Mouse (Mus musculus) left cerebral cortex, postnatal 10 days (tissue): ENCODE measurements around the gene Olfr718-ps1. TPM values are rescaled to one million over a fixed set of nuclear protein-coding genes. Genes with fewer than 3 reads are reported as not detected.

Experiments
- microRNA-seq: library from miRNA; unstranded; fragments of <30 nt; microRNA quantifications from one replicate; pipeline ENCODE4 v1.2.0, GENCODE M21; 2022
- total RNA-seq, 2 experiments: library from RNA; stranded (reverse); gene quantifications; 2 replicates each; pipeline ENCODE4 v1.2.3; 2021

The Olfr718-ps1 gene
- total RNA-seq, 2 experiments from 2014 or later: 0.14 to 0.17 TPM

Small RNA genes lying within 50 kb of the gene (microRNA-seq; reads per million reads assigned to microRNA genes)
- gene Gm44405: not detected

Other genes starting within 250 kb of the Olfr718-ps1 start
- 1,000 to 10,000 TPM; 3,611 to 3,673 TPM for gene Actb, start 240.8 kb downstream of the Olfr718-ps1 start, total RNA-seq
- 100 to 1,000 TPM; 442 to 448 TPM for gene Fscn1, start 187.2 kb downstream of the Olfr718-ps1 start, total RNA-seq
- 10 to 100 TPM; 38.5 to 40.1 TPM for gene Rnf216, start 34.6 kb downstream of the Olfr718-ps1 start, total RNA-seq
- 10 to 100 TPM; 16.1 to 19.9 TPM for gene Rbak, start 33.2 kb upstream of the Olfr718-ps1 start, total RNA-seq
- not detected for gene Spdye4b, start 33.4 kb upstream of the Olfr718-ps1 start, total RNA-seq
- not detected for gene Spdye4a, start 79.3 kb upstream of the Olfr718-ps1 start, total RNA-seq
- gene Zfp12, start 87.6 kb upstream of the Olfr718-ps1 start, total RNA-seq: 10 to 100 TPM; 21.8 to 26.6 TPM
- gene Zfp316, start 122.4 kb upstream of the Olfr718-ps1 start, total RNA-seq: 10 to 100 TPM; 22.6 to 23.6 TPM
- 10 to 100 TPM; 11.3 to 12.5 TPM for gene Zfp853, start 146.0 kb upstream of the Olfr718-ps1 start, total RNA-seq
- gene E130309D02Rik, start 167.8 kb upstream of the Olfr718-ps1 start, total RNA-seq: 10 to 100 TPM; 20.0 to 22.1 TPM
- gene Zdhhc4, start 181.7 kb upstream of the Olfr718-ps1 start, total RNA-seq: 10 to 100 TPM; 42.5 to 42.8 TPM
- gene Grid2ip, start 209.8 kb upstream of the Olfr718-ps1 start, total RNA-seq: 1 to 10 TPM; 2.0 TPM